Mouse (Mus musculus) neural tube, embryonic 14.5 days (tissue): ENCODE measurements at regions not wholly inside any gene's neighbourhood (a gene's known extent, or its start where the extent isn't known, plus 50 kb on each side); places are given as distances from the start of the nearest gene placed in this dataset.
A peak's percentile ranks its signal among the peaks of the same experiment; 100 is the strongest.

ENCODE experiments used
- ATAC-seq: fragments of 200-750 bp; cut with Nextera tagmentation; 2 replicates; pipeline ENCODE4 v1.8.0; 2017; ENCODE audit warnings: low read depth, mild to moderate bottlenecking, moderate TSS enrichment, moderate library complexity
- H3K27ac ChIP-seq: fragments of 300-500 bp; sonication (generic); 2 replicates; pipeline ENCODE4 v1.5.1; 2014; ENCODE audit warnings: low read depth, mild to moderate bottlenecking, control low read depth, low read length, moderate library complexity, mixed read lengths
- H3K27me3 ChIP-seq: fragments of 300-500 bp; sonication (generic); 2 replicates; pipeline ENCODE4 v1.6.1; 2014; ENCODE audit warnings: low read length; ENCODE audit not compliant: control insufficient read depth, insufficient read depth
- H3K36me3 ChIP-seq: fragments of 300-500 bp; sonication (generic); 2 replicates; pipeline ENCODE4 v1.6.1; 2014; ENCODE audit warnings: low read length, mixed read lengths; ENCODE audit not compliant: control insufficient read depth, insufficient read depth
- H3K4me1 ChIP-seq: fragments of 300-500 bp; sonication (generic); 2 replicates; pipeline ENCODE4 v1.6.1; 2014; ENCODE audit warnings: low read length; ENCODE audit not compliant: control insufficient read depth, insufficient read depth
- H3K4me2 ChIP-seq: fragments of 300-500 bp; sonication (generic); 2 replicates; pipeline ENCODE4 v1.6.1; 2014; ENCODE audit warnings: mild to moderate bottlenecking, low read depth, low read length, control low read depth
- H3K4me3 ChIP-seq: fragments of 300-500 bp; sonication (generic); 2 replicates; pipeline ENCODE4 v1.5.1; 2014; ENCODE audit warnings: low read depth, low read length, control low read depth, mixed read lengths
- H3K9ac ChIP-seq: fragments of 300-500 bp; sonication (generic); replicated peaks from 2 replicates; pipeline ENCODE4 v1.6.1; 2014; ENCODE audit warnings: low read depth, mild to moderate bottlenecking, control low read depth, low read length, mixed read lengths
- H3K9me3 ChIP-seq: fragments of 300-500 bp; sonication (generic); 2 replicates; pipeline ENCODE4 v1.6.1; 2016; ENCODE audit warnings: low read length; ENCODE audit not compliant: control insufficient read depth
- WGBS: fragments of 180-500 bp; shearing (Covaris S2); extraction: QIAGEN DNeasy Blood & Tissue Kit; methylation state at CpG from one replicate; pipeline ENCODE4 v1.1.7; 2014; 5-methylcytosine and 5-hydroxymethylcytosine counted together

GRCm38 (mm10) chr4:54858604-54859003 is 86.2 kb upstream of the Zfp462 start:
- H3K4me2 ChIP-seq: no peak overlapping the region
- H3K27me3 ChIP-seq: no peaks in the 10 kb centered on the region
- WGBS: 96% methylated on average over 3 of the region's 3 CpGs
- no peaks in the 10 kb centered on the region for H3K4me1 ChIP-seq
- no peak overlapping the region for H3K4me3 ChIP-seq
- H3K27ac ChIP-seq: no peak overlapping the region
- no peak overlapping the region for H3K9ac ChIP-seq
- H3K36me3 ChIP-seq: no peaks in the 10 kb centered on the region
- no peak for ATAC-seq
- no peaks in the 10 kb centered on the region for H3K9me3 ChIP-seq

GRCm38 (mm10) chr4:54866062-54866461 is 78.8 kb upstream of the Zfp462 start:
- Histone ChIP-seq H3K36me3 (no peaks in the 10 kb centered on the region), H3K9ac (no peak overlapping the region), H3K27me3 (no peaks in the 10 kb centered on the region), H3K4me2 (no peak overlapping the region), H3K4me1 (no peaks in the 10 kb centered on the region), H3K27ac (no peak overlapping the region), H3K9me3 (no peaks in the 10 kb centered on the region), H3K4me3 (no peak overlapping the region)
- no peak for ATAC-seq
- 80% methylated on average over 2 of the region's 2 CpGs for WGBS

DNA sequence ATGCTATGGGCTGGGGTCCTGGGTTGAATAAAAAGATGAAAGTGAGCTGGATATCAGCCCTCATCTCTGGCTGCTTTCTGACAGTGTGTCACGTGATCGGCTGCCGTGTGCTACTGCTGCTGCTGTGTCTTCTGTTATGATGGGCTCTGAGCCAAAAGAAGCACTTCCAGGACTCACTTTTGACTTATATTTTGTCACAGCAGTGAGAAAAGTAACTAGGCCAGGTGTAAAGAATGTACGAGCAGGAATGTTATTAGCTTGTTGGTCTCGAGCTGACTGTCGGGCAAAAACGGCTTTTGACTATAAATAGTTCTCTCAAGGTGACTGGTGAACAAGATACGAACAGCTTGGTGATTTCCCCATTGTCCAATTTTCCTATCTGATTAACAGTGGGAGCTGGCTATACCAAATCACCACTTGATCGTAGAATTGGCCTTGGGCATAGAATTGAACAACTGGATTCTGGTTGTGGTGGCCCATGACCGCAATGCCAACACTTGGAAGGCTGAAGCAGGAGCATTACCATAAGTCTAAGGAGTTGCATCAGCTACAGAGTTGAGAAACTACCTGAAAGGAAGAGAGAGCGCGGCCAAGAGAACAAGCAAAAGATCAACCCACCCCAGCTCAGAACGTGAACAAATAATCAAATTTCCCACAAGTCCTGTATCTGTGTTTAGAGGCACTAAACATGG is 70.6 kb upstream of the Zfp462 start:
- Histone ChIP-seq H3K9ac (no peak overlapping the region), H3K9me3 (no peaks in the 10 kb centered on the region), H3K4me1 (no peaks in the 10 kb centered on the region), H3K27me3 (no peaks in the 10 kb centered on the region), H3K36me3 (no peaks in the 10 kb centered on the region), H3K4me3 (no peak overlapping the region), H3K27ac (no peak overlapping the region), H3K4me2 (no peak overlapping the region)
- no peak for ATAC-seq
- 87% methylated on average over 13 of the region's 13 CpGs for WGBS

DNA sequence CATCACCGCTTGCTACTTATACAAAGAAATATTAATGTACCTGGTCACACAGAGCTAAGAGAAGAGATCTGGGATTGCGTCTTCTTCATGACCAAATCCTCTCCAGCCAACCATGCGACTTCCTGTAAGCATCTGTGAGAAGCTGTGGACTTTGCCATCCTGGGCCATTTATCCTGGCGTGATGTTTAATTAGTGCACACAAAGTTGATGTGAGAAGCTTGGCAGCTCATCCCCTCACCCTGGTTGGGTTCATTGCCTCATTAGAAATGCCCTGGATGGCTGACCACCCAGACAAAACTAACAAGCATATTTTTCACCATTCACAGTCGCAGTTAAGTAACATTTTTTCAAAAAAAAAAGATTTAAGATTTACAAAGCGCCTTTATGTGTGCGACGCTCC is 69.3 kb upstream of the Zfp462 start:
- H3K4me2 ChIP-seq: no peak overlapping the region
- ATAC-seq: no peak
- H3K9ac ChIP-seq: no peak overlapping the region
- 94% methylated on average over 8 of the region's 8 CpGs for WGBS
- no peaks in the 10 kb centered on the region for H3K27me3 ChIP-seq
- no peaks in the 10 kb centered on the region for H3K9me3 ChIP-seq
- no peak overlapping the region for H3K27ac ChIP-seq
- no peaks in the 10 kb centered on the region for H3K36me3 ChIP-seq
- no peaks in the 10 kb centered on the region for H3K4me1 ChIP-seq
- no peak overlapping the region for H3K4me3 ChIP-seq

DNA sequence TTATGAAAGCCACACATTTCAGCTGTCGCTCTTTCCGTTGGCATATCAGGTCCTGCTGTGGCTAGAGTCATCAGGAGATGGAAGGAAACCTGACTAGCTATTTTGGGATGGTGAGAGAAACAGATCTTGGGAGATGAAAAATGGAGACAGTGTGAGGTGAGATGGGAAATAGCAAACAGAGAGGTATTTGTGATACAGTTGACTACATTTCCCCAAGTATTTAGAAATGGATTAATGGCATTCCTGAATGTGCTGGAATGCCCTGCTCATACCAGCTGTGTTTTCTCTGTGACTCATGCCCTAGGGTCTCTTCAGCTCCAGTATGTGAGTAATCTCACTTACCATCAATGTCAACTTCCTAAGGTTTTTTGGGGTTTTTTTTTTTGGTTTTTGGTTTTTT is 67.5 kb upstream of the Zfp462 start:
- no peaks in the 10 kb centered on the region for H3K36me3 ChIP-seq
- no peak overlapping the region for H3K4me2 ChIP-seq
- H3K4me3 ChIP-seq: no peak overlapping the region
- no peaks in the 10 kb centered on the region for H3K27me3 ChIP-seq
- H3K9me3 ChIP-seq: no peaks in the 10 kb centered on the region
- no peak for ATAC-seq
- H3K9ac ChIP-seq: no peak overlapping the region
- no peaks in the 10 kb centered on the region for H3K4me1 ChIP-seq
- 82% methylated on average over 2 of the region's 2 CpGs for WGBS
- no peak overlapping the region for H3K27ac ChIP-seq

GRCm38 (mm10) chr4:54878531-54878930 is 66.3 kb upstream of the Zfp462 start:
- WGBS: 86% methylated on average over 3 of the region's 3 CpGs

GRCm38 (mm10) chr4:54893288-54893687 is 51.6 kb upstream of the Zfp462 start:
- Histone ChIP-seq H3K27ac (no peak overlapping the region), H3K4me3 (no peak overlapping the region), H3K27me3 (no peaks in the 10 kb centered on the region), H3K9ac (no peak overlapping the region), H3K4me2 (no peak overlapping the region), H3K9me3 (no peaks in the 10 kb centered on the region), H3K4me1 (no peaks in the 10 kb centered on the region), H3K36me3 (no peaks in the 10 kb centered on the region)
- 18% methylated on average over 5 of the region's 5 CpGs for WGBS
- 0 out of 2 replicates have a peak, but pooled peaks have one; percentile 31 for ATAC-seq

More at GRCm38 (mm10) chr4:54878531-54878930, 66.3 kb upstream of the Zfp462 start:
- Histone ChIP-seq H3K4me3 (no peak overlapping the region), H3K9ac (no peak overlapping the region), H3K27me3 (no peaks in the 10 kb centered on the region), H3K27ac (no peak overlapping the region), H3K4me1 (no peaks in the 10 kb centered on the region), H3K9me3 (no peaks in the 10 kb centered on the region), H3K36me3 (no peaks in the 10 kb centered on the region), H3K4me2 (no peak overlapping the region)
- no peak for ATAC-seq
